Mouse (Mus musculus): ENCODE measurements at regions not wholly inside any gene's neighbourhood (a gene's known extent, or its start where the extent isn't known, plus 50 kb on each side); places are given as distances from the start of the nearest gene placed in this dataset.
"Not testable (repeated sequence)": the region's sequence is repeated elsewhere in the genome, so short reads cannot be mapped to it uniquely, and the experiment has no call there.

GRCm38 (mm10) chr5:16937840-16938239 lies 146.2 kb downstream of the Gm28710 start:
- peak in 1 of 2 experiments; percentile 26 for DNase-seq

- DNase-seq: no peak
These were observed 155.8 kb downstream of the Gm28710 start for GRCm38 (mm10) chr5:16947430-16947829.

GRCm38 (mm10) chr5:16967735-16968134 lies 176.1 kb downstream of the Gm28710 start:
- DNase-seq: no peak

GRCm38 (mm10) chr5:16968817-16969216 lies 177.2 kb downstream of the Gm28710 start:
- DNase-seq: not testable (repeated sequence)

GRCm38 (mm10) chr5:16973206-16973896 lies 181.7 kb downstream of the Gm28710 start:
- DNase-seq: peak in 1 of 2 experiments; percentile 14

- no peak for DNase-seq
These were observed 184.4 kb downstream of the Gm28710 start for GRCm38 (mm10) chr5:16976006-16976405.

- DNase-seq: no peak
These were observed 193.3 kb downstream of the Gm28710 start for GRCm38 (mm10) chr5:16984877-16985276.

- no peak for DNase-seq
These were observed 199.9 kb downstream of the Gm28710 start for GRCm38 (mm10) chr5:16991518-16991917.

GRCm38 (mm10) chr5:16999183-16999582 lies 207.6 kb downstream of the Gm28710 start:
- DNase-seq: no peak

- DNase-seq: no peak
These were observed 215.4 kb downstream of the Gm28710 start for GRCm38 (mm10) chr5:17006807-17007522.

- no peak for DNase-seq
These were observed 230.0 kb downstream of the Gm28710 start for GRCm38 (mm10) chr5:17021636-17022035.

- no peak for DNase-seq
These were observed 262.3 kb downstream of the Gm28710 start for GRCm38 (mm10) chr5:17053935-17054334.

- no peak for DNase-seq
These were observed 273.0 kb downstream of the Gm28710 start for GRCm38 (mm10) chr5:17064565-17064964.

GRCm38 (mm10) chr5:17080405-17080804 lies 288.8 kb downstream of the Gm28710 start:
- DNase-seq: no peak

- no peak for DNase-seq
These were observed 261.4 kb upstream of the Speer4f2 start for GRCm38 (mm10) chr5:17111556-17111955.

- peak in 1 of 2 experiments; percentile 5 for DNase-seq
These were observed 261.0 kb upstream of the Speer4f2 start for GRCm38 (mm10) chr5:17112026-17112425.

- no peak for DNase-seq
These were observed 257.9 kb upstream of the Speer4f2 start for GRCm38 (mm10) chr5:17115035-17115434.

GRCm38 (mm10) chr5:17116072-17116471 lies 256.9 kb upstream of the Speer4f2 start:
- DNase-seq: peak; percentile 42 to 66

GRCm38 (mm10) chr5:17125240-17125639 lies 247.7 kb upstream of the Speer4f2 start:
- no peak for DNase-seq

GRCm38 (mm10) chr5:17127501-17127900 lies 245.5 kb upstream of the Speer4f2 start:
- no peak for DNase-seq

- peak; percentile 8 to 20 for DNase-seq
These were observed 237.5 kb upstream of the Speer4f2 start for GRCm38 (mm10) chr5:17135489-17135888.

- DNase-seq: no peak
These were observed 231.4 kb upstream of the Speer4f2 start for GRCm38 (mm10) chr5:17141555-17141954.

- no peak for DNase-seq
These were observed 198.4 kb upstream of the Speer4f2 start for GRCm38 (mm10) chr5:17174562-17174961.

GRCm38 (mm10) chr5:17176771-17177170 lies 196.2 kb upstream of the Speer4f2 start:
- DNase-seq: no peak

Data from lung, postnatal 4 days (tissue).